Mouse (Mus musculus) cerebellum, adult 2 months (tissue): Measurements from ENCODE around the gene Rhoj.

Experiments
- CTCF ChIP-seq: fragments of 200-500 bp; IDR thresholded peaks from 2 replicates; pipeline ENCODE4 v1.5.1; 2011; ENCODE audit warnings: low read depth, mild to moderate bottlenecking, control low read depth, low read length, moderate library complexity, borderline replicate concordance; ENCODE audit not compliant: insufficient read depth
- POLR2A ChIP-seq: fragments of 200-500 bp; IDR thresholded peaks from 2 replicates; pipeline ENCODE4 v1.6.1; 2011; ENCODE audit warnings: low read length, control low read depth, borderline replicate concordance; ENCODE audit not compliant: insufficient read depth

- TF ChIP-seq POLR2A (no peak), CTCF (no peak)
Measured at GRCm38 (mm10) chr12:75329188-75329587, 21.1 kb downstream of the Rhoj start.
